Mouse (Mus musculus) midbrain, embryonic 10.5 days (tissue): Measurements from ENCODE around the gene Dab1. TPM values are rescaled to one million over a fixed set of nuclear protein-coding genes. Genes with fewer than 3 reads are reported as not detected.

Experiments
- DNase-seq: peaks from one replicate; pipeline ENCODE4 v3.0.0-alpha.2; 2017; ENCODE audit warnings: low spot score
- H3K27ac ChIP-seq: fragments of 300-500 bp; sonication (generic); replicated peaks from 2 replicates; pipeline ENCODE4 v1.5.1; 2016; ENCODE audit warnings: mild to moderate bottlenecking
- H3K27me3 ChIP-seq: fragments of 300-500 bp; sonication (generic); 2 replicates; pipeline ENCODE4 v1.6.1; 2016; ENCODE audit warnings: low read depth, mild to moderate bottlenecking; ENCODE audit not compliant: poor library complexity, severe bottlenecking
- H3K36me3 ChIP-seq: fragments of 300-500 bp; sonication (generic); 2 replicates; pipeline ENCODE4 v1.6.1; 2016; ENCODE audit warnings: mild to moderate bottlenecking, moderate library complexity
- H3K4me1 ChIP-seq: fragments of 300-500 bp; sonication (generic); 2 replicates; pipeline ENCODE4 v1.6.1; 2016
- H3K4me3 ChIP-seq: fragments of 300-500 bp; sonication (generic); 2 replicates; pipeline ENCODE4 v1.5.1; 2016; ENCODE audit warnings: mild to moderate bottlenecking, moderate library complexity
- H3K9me3 ChIP-seq: fragments of 300-500 bp; sonication (generic); replicated peaks from 2 replicates; pipeline ENCODE4 v1.6.1; 2016; ENCODE audit warnings: mild to moderate bottlenecking
- WGBS: fragments of 180-500 bp; shearing (Covaris S2); methylation state at CpG from one replicate; pipeline ENCODE4 v1.1.7; 2016; 5-methylcytosine and 5-hydroxymethylcytosine counted together
- polyA plus RNA-seq: library from polyadenylated mRNA; unstranded; fragments of >200 nt; fragmentation: Nextera tagmentation; extraction: Ambion mirVana; gene quantifications from 2 replicates; pipeline ENCODE4 v1.2.1, GENCODE M21; 2016

Gene Dab1
- polyA plus RNA-seq, 1 experiment from 2014 or later = 27.0 TPM

DNA sequence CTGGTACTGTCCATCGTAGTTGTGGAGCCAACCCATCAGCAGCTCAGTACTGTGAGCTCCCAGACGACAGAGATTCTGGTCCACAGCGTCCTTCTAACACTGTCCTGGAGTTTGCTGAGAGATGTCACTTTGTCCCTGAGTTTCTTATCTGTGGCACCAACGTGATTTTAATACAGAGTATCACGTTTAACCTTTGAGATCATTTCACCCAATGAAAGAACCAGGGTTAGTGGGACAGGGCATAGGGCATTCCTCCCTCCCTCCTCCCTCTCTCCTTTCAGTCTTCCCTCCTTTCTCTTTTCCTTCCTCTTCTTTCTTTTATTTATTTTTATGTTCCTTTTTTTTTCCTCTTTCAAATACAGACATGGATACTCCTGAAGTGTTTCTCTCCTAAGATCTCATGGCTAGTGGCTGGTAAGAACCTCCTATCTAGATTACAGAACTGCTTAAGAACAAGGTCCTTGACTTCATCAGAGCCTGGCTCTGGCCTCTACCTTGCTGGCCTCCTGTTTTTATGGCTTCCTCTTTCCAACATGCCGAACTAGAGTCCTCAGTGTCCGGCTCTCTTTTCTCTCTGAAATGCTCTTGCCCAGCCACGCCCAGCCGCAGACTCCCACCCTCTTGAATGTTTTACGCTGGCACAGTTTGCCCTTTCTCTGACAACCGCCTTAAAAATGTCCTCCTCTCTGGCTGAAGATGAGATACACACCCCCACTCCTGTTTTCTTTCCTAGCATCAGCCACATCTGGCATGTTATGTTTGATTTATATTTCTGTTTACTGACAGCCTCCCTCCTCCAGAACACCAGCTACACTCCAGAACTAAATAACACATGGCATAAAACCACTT is 844.0 kb downstream of the Dab1 start:
- H3K27ac ChIP-seq = 0 out of 2 replicates have a peak overlapping the region, but pooled peaks have one; percentile 3
- DNase-seq = no peak
- WGBS = 90% methylated on average over 11 of the region's 11 CpGs
- H3K9me3 ChIP-seq = no peaks in the 10 kb centered on the region
- no peak overlapping the region for H3K4me3 ChIP-seq
- H3K36me3 ChIP-seq = no peaks in the 10 kb centered on the region
- no peaks in the 10 kb centered on the region for H3K27me3 ChIP-seq
- H3K4me1 ChIP-seq = peaks cover 33% of the 10 kb centered on the region

DNA sequence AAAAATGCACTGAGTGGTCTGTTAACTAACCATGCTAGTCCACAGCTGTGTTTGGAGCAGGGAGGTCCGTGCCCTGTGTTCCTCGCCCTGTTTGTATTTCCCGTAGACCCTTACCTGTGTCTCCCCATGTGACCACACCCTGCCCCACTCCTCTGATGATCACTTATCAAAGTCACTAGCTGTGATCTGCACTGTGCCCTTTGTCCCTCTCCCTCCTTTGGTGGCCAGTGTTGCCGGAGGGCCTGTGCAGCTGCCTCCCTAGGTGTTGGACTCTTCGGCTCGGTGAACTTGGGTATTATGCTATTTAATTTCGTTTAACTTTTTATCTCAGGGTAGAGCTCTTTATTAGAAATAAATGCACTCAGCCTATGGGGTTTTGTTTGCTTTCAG is 844.6 kb downstream of the Dab1 start:
- Histone ChIP-seq H3K27ac (0 out of 2 replicates have a peak overlapping the region, but pooled peaks have one; percentile 3), H3K4me1 (peaks cover 33% of the 10 kb centered on the region), H3K9me3 (no peaks in the 10 kb centered on the region), H3K27me3 (no peaks in the 10 kb centered on the region), H3K4me3 (no peak overlapping the region), H3K36me3 (no peaks in the 10 kb centered on the region)
- WGBS = 89% methylated on average over 7 of the region's 7 CpGs
- DNase-seq = no peak

DNA sequence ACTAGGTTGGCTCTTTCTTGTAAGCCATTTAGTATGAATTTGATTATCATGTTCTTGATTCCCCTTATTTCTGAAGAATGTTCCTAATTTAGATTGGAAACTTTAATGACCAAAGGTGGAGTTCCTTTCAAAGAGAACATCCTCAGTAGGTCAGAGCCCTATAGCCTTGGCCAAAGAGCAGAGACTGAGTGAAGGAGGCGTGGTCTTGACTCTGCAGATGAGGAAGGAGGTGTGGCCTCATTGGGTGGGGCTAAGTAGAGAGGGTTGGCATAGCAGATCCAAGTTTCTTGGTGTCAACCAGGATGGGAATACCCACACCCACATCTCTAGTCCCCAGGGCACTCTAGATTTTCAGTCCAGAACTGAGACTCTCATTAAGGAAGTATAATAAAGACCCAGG is 846.4 kb downstream of the Dab1 start:
- H3K9me3 ChIP-seq = no peaks in the 10 kb centered on the region
- 79% methylated on average over 1 of the region's 1 CpGs for WGBS
- no peaks in the 10 kb centered on the region for H3K27me3 ChIP-seq
- H3K4me1 ChIP-seq = peaks cover 33% of the 10 kb centered on the region
- no peak for DNase-seq
- H3K27ac ChIP-seq = 0 out of 2 replicates have a peak overlapping the region, but pooled peaks have one; percentile 17
- no peak overlapping the region for H3K4me3 ChIP-seq
- H3K36me3 ChIP-seq = no peaks in the 10 kb centered on the region

DNA sequence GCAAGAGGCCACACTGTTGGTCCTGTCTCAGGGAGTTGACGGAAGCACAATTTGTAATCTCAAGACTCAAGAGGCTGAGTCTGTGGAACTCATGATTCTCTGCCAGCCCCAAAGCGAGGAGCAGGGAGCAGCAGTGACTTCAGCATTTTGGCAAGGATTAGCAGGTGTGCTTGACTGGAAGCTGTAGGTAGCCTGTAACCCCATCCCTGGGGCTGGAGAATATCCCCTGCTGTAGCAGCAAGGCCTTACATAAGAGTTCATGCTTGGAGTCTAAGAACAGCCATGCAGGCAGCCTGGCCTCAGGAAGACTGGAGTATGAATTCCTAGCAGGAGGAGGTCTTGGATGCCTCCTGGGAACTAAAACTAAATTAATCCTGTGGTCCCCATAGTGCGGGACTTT is 849.5 kb downstream of the Dab1 start:
- Histone ChIP-seq H3K4me1 (peaks cover 33% of the 10 kb centered on the region), H3K9me3 (no peaks in the 10 kb centered on the region), H3K36me3 (no peaks in the 10 kb centered on the region), H3K27ac (no peak overlapping the region; the same call in 1 of the 2 replicates), H3K4me3 (no peak overlapping the region), H3K27me3 (no peaks in the 10 kb centered on the region)
- 88% methylated on average over 3 of the region's 3 CpGs for WGBS
- no peak for DNase-seq

DNA sequence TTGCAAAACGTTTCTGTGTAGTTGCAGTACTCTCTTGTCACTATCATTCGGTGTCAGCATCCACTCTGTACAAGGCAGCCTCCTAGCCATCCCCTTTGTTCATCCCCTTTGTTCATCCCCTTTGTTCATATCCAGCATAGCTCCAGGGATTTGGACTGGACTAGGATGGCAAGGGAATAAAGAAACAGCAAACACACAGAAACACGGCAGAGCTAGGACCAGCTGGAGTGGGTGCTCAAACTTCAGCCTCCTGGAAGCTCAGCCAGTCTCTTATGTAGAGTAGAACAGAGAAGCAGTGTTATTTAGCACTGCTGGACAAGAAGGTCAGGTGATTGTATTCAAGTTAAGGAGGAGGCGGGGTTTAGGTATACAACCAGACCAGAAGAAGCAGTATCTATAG is 853.8 kb downstream of the Dab1 start:
- no peak for DNase-seq

DNA sequence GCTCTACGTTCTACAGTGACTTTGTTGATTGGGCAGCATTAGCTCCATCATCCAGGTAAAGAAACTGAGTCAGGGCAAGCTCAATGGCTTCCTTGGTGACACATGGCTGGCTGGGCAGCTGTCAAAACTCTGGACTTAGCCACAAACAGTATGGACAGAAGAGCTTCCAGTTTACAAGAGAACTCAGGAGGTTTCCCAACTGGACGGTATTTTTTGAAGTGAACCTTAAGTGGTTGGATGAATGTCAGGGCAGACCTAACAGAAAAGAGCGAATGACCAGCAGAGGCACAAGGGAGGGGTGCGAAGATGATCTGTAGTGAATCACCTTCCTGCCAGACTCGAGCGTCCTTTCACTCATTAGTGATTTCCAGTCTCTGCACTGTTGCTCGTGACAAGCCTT is 857.7 kb downstream of the Dab1 start:
- no peaks in the 10 kb centered on the region for H3K36me3 ChIP-seq
- H3K27me3 ChIP-seq = no peaks in the 10 kb centered on the region
- H3K4me3 ChIP-seq = no peak overlapping the region
- DNase-seq = no peak
- H3K4me1 ChIP-seq = peaks cover 7% of the 10 kb centered on the region; the same call in 1 of the 2 replicates
- 94% methylated on average over 7 of the region's 7 CpGs for WGBS
- H3K27ac ChIP-seq = no peak overlapping the region
- H3K9me3 ChIP-seq = no peaks in the 10 kb centered on the region

More for the DNA sequence above, 853.8 kb downstream of the Dab1 start:
- Histone ChIP-seq H3K36me3 (no peaks in the 10 kb centered on the region), H3K27ac (no peak overlapping the region), H3K9me3 (no peaks in the 10 kb centered on the region), H3K4me1 (peaks cover 5% of the 10 kb centered on the region; the same call in 1 of the 2 replicates), H3K27me3 (no peaks in the 10 kb centered on the region), H3K4me3 (no peak overlapping the region)
- WGBS = 63% methylated on average over 4 of the region's 4 CpGs

DNA sequence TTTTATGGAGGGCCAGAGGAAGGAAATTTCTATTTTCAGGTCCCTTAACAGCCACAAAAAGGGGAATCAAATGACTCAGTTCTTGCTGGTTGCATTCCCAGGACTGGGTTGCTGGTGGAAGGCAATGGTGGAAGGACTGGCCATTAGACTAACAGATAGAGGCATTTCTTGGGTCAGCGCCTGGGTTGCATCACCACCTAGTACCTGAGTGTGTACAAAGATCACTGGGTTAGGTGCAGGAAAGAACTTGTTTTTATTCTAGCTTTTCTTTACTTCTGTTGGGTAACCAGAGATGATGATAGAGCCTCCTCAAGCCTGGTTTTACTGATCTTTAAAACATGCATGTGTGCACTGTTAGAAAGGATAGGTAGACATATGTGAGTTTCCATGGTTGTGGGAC is 864.8 kb downstream of the Dab1 start:
- Histone ChIP-seq H3K36me3 (no peaks in the 10 kb centered on the region), H3K4me1 (no peaks in the 10 kb centered on the region), H3K4me3 (no peak overlapping the region), H3K27me3 (no peaks in the 10 kb centered on the region), H3K9me3 (no peaks in the 10 kb centered on the region), H3K27ac (no peak overlapping the region)
- WGBS = 97% methylated on average over 1 of the region's 1 CpGs
- DNase-seq = no peak

DNA sequence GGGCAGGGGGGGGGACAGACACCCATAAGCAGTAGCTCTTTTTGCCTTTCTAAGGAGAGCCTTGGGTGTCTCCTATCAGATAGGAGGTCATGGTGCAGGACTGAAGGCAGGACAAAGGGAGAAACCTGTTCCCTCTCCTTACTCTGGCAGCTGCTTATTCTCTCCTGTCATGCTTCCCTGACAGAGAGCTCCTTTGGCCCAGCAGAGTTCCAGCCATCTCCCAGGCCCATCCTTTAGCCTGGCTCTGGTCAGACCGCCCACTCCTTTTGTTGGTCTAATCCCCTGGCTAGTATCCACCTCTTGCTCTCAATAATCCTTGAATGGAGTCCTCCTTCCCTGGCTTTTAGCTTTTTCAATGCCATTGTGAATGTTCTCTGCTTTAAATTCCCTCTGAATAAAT is 878.1 kb downstream of the Dab1 start:
- Histone ChIP-seq H3K36me3 (no peaks in the 10 kb centered on the region), H3K27me3 (peaks cover 6% of the 10 kb centered on the region; the same call in 1 of the 2 replicates), H3K4me3 (no peak overlapping the region), H3K4me1 (peaks cover 65% of the 10 kb centered on the region), H3K27ac (peak overlapping the region; percentile 80), H3K9me3 (no peaks in the 10 kb centered on the region)
- peak; percentile 75 for DNase-seq
- WGBS = 25% methylated on average over 1 of the region's 1 CpGs

DNA sequence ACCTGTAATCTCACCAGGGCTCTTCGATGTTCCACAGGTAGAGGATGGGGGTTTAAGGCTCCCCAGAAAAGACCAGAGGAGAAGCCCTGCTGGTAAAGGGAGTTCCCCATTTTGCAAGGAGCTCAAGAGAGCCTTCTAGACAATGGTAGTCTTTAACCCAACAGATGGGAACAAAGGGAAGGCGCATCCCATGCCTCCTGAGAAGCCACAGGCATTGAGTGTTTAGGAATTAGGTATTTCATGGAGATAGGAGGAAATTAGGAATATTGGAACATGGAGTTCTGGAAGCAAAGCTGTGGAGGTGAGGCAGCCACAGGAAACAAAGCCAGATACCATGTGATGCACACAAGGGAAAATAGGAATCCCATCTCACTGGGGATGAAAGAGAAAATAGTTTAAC is 881.0 kb downstream of the Dab1 start:
- 78% methylated on average over 2 of the region's 2 CpGs for WGBS
- Histone ChIP-seq H3K4me3 (no peak overlapping the region), H3K27me3 (peaks cover 26% of the 10 kb centered on the region), H3K27ac (peak overlapping the region; percentile 4; the same call in 1 of the 2 replicates), H3K9me3 (no peaks in the 10 kb centered on the region), H3K4me1 (peaks cover 65% of the 10 kb centered on the region), H3K36me3 (no peaks in the 10 kb centered on the region)
- DNase-seq = no peak

DNA sequence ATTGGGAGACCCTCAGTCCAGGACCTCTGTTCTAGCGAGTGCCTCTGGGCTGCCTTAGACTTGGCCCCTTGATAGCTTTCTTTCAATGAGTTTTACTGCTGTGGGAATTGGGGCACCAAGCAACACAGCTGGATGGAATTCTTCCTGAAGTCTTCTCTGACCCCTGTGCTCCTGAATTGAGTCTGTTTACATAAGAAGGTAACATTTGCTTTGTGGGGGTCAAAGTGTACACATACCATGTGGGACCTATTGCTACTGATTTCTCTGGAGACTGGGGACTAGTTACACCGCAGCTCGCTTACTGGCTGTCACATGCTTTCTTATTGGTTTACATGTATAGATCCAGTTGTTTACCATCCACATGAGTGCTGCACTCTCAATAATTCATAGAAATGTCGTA is 881.5 kb downstream of the Dab1 start:
- H3K4me1 ChIP-seq = peaks cover 65% of the 10 kb centered on the region
- no peak for DNase-seq
- WGBS = 53% methylated on average over 4 of the region's 4 CpGs

DNA sequence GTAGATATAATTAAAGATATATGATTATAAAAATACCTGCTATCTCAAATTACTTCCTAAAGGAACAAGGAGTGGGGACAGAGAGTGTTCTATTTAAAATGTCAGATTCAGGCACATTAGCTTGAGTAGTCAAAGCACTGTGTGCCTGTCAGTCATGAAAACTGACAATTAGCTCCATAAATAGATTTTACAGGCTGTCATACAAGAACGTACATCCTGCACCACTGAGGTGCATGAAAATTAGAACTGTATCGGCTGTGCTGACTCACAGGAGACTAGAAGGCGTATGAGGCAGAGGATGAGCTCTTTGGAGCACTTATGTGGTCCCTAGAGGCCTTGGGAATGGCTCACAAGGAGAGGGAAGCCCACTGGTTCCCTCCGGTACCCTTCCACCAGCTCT is 882.1 kb downstream of the Dab1 start:
- Histone ChIP-seq H3K27ac (no peak overlapping the region), H3K36me3 (no peaks in the 10 kb centered on the region), H3K27me3 (peaks cover 26% of the 10 kb centered on the region), H3K9me3 (no peaks in the 10 kb centered on the region), H3K4me1 (peaks cover 60% of the 10 kb centered on the region), H3K4me3 (no peak overlapping the region)
- DNase-seq = no peak
- WGBS = 83% methylated on average over 4 of the region's 4 CpGs

More for the DNA sequence above, 881.5 kb downstream of the Dab1 start:
- Histone ChIP-seq H3K27ac (peak overlapping the region; percentile 4; the same call in 1 of the 2 replicates), H3K4me3 (no peak overlapping the region), H3K9me3 (no peaks in the 10 kb centered on the region), H3K27me3 (peaks cover 26% of the 10 kb centered on the region), H3K36me3 (no peaks in the 10 kb centered on the region)

DNA sequence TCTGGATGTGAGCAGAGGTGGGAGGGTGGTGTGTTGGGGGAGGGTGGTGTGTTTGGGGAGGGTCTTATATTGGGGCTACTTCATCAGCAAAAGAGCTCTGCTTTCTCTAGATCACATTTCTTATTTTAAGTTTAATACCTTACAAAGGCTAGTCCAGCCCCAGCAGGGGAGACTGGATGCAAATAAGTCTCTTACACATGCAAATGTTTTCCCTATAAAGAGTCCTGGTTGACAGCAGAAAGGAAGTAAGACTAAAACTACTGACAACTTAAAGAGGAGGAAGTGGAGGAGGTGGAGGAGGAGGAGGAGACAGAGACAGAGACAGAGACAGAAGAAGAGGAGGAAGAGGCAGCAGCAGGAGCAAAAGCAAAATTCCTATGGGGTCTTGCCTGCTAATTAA is 885.8 kb downstream of the Dab1 start:
- Histone ChIP-seq H3K4me1 (peaks cover 48% of the 10 kb centered on the region), H3K4me3 (no peak overlapping the region), H3K27ac (no peak overlapping the region), H3K27me3 (peaks cover 20% of the 10 kb centered on the region), H3K36me3 (no peaks in the 10 kb centered on the region), H3K9me3 (no peaks in the 10 kb centered on the region)
- DNase-seq = no peak

DNA sequence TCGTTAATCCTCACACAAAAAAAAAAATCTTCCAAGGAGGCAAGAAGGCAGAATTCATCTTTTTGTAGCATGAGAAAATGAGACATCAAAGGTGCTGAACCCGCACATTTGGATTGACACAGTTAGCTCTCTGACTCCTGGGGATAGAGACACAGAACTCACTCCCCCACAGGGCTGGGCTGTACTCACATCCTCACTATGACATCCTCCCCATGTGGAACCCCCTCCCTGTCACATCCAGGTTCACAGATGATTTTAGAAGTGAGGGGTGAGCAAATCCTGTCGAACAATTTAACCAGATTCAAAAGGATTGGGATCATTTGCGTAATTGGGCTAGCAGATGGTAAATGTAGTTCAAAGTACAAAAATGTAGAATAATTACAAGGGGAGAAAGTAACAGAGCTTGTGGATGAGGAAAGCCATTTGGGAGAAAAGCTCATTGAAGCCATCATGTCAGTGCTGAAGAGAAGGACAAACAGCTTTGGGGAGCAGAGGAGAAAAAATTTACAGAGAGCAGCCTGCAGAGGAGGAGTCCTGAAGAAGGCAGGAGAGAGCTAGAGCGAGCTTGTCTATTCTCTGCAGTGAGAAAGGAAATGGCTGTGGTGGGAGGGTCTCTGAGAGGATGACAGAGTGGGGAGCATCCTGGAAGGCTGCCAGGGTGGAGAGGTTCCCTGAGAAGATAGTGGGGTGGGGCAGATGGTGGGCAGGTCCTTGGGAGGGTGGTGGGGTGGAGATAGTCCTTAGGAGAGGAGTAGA is 890.2 kb downstream of the Dab1 start:
- Histone ChIP-seq H3K27ac (peak overlapping the region; percentile 24), H3K36me3 (no peaks in the 10 kb centered on the region), H3K4me3 (no peak overlapping the region), H3K27me3 (no peaks in the 10 kb centered on the region), H3K9me3 (no peaks in the 10 kb centered on the region), H3K4me1 (peaks cover 40% of the 10 kb centered on the region)
- DNase-seq = no peak
- WGBS = 72% methylated on average over 5 of the region's 5 CpGs
